Mouse (Mus musculus) megakaryocyte, embryonic 14.5 days (primary cell): ENCODE measurements at regions not wholly inside any gene's neighbourhood (a gene's known extent, or its start where the extent isn't known, plus 50 kb on each side); places are given as distances from the start of the nearest gene placed in this dataset.

ENCODE experiments used
- FLI1 ChIP-seq: IDR thresholded peaks from 2 replicates; pipeline ENCODE4 v1.6.1; 2012; ENCODE audit warnings: low read length, inconsistent platforms, mixed read lengths
- GATA1 ChIP-seq: IDR thresholded peaks from 3 replicates; pipeline ENCODE4 v1.6.1; 2012; ENCODE audit warnings: mixed read lengths, low read length, inconsistent platforms, borderline replicate concordance

- TF ChIP-seq GATA1 (no peak), FLI1 (no peak)
These were observed 896.8 kb downstream of the Tmem114 start for GRCm38 (mm10) chr16:7527923-7528776.
